Mouse (Mus musculus): ENCODE data around the gene Spns1. TPM values are rescaled to one million over a fixed set of nuclear protein-coding genes. Genes with fewer than 3 reads are reported as not detected.

The Spns1 gene
- 28.9 TPM for polyA plus RNA-seq (2014; fragmentation: Illumina TruSeq; extraction: RNeasy Lipid Tissue Mini Kit (QIAGEN cat#74804); ENCODE audit: low read depth, low replicate concordance)

GRCm38 (mm10) chr7:126377278-126378158, at the start of gene Spns1:
Spns1 (minus strand) TSS chr7:126377450.

GRCm38 (mm10) chr7:126414725-126415124, 37.5 kb upstream of the Spns1 start, which contains the start of gene Cd19:
Cd19 (minus strand) TSS chr7:126414889.

GRCm38 (mm10) chr7:126396298-126397119, 19.3 kb upstream of the Spns1 start, which contains the start of gene Nfatc2ip:
Nfatc2ip (minus strand) TSS chr7:126396737.

GRCm38 (mm10) chr7:126369393-126369792, 7.9 kb downstream of the Spns1 start, which contains the start of gene Lat:
Lat (minus strand) TSS chr7:126369570.

Other genes with a start within 250 kb of the Spns1 start
- 36.1 TPM for gene Xpo6, start 176.9 kb downstream of the Spns1 start, polyA plus RNA-seq (2014; fragmentation: Illumina TruSeq; extraction: RNeasy Lipid Tissue Mini Kit (QIAGEN cat#74804); ENCODE audit: low read depth, low replicate concordance)
- 47.9 TPM for gene Sbk1, start 104.8 kb downstream of the Spns1 start, polyA plus RNA-seq (2014; fragmentation: Illumina TruSeq; extraction: RNeasy Lipid Tissue Mini Kit (QIAGEN cat#74804); ENCODE audit: low read depth, low replicate concordance)
- 0.47 TPM for gene Lat, start 7.9 kb downstream of the Spns1 start, polyA plus RNA-seq (2014; fragmentation: Illumina TruSeq; extraction: RNeasy Lipid Tissue Mini Kit (QIAGEN cat#74804); ENCODE audit: low read depth, low replicate concordance)
- 4.7 TPM for gene Nfatc2ip, start 19.3 kb upstream of the Spns1 start, polyA plus RNA-seq (2014; fragmentation: Illumina TruSeq; extraction: RNeasy Lipid Tissue Mini Kit (QIAGEN cat#74804); ENCODE audit: low read depth, low replicate concordance)
- 0.92 TPM for gene Cd19, start 37.4 kb upstream of the Spns1 start, polyA plus RNA-seq (2014; fragmentation: Illumina TruSeq; extraction: RNeasy Lipid Tissue Mini Kit (QIAGEN cat#74804); ENCODE audit: low read depth, low replicate concordance)
- 9.6 TPM for gene Rabep2, start 51.3 kb upstream of the Spns1 start, polyA plus RNA-seq (2014; fragmentation: Illumina TruSeq; extraction: RNeasy Lipid Tissue Mini Kit (QIAGEN cat#74804); ENCODE audit: low read depth, low replicate concordance)
- 3.3 TPM for gene Atp2a1, start 85.7 kb upstream of the Spns1 start, polyA plus RNA-seq (2014; fragmentation: Illumina TruSeq; extraction: RNeasy Lipid Tissue Mini Kit (QIAGEN cat#74804); ENCODE audit: low read depth, low replicate concordance)
- 53.5 TPM for gene Sh2b1, start 98.0 kb upstream of the Spns1 start, polyA plus RNA-seq (2014; fragmentation: Illumina TruSeq; extraction: RNeasy Lipid Tissue Mini Kit (QIAGEN cat#74804); ENCODE audit: low read depth, low replicate concordance)
- 283 TPM for gene Tufm, start 109.9 kb upstream of the Spns1 start, polyA plus RNA-seq (2014; fragmentation: Illumina TruSeq; extraction: RNeasy Lipid Tissue Mini Kit (QIAGEN cat#74804); ENCODE audit: low read depth, low replicate concordance)
- gene Atxn2l, start 126.0 kb upstream of the Spns1 start, polyA plus RNA-seq (2014; fragmentation: Illumina TruSeq; extraction: RNeasy Lipid Tissue Mini Kit (QIAGEN cat#74804); ENCODE audit: low read depth, low replicate concordance): 50.3 TPM
- 108 TPM for gene Eif3c, start 189.0 kb upstream of the Spns1 start, polyA plus RNA-seq (2014; fragmentation: Illumina TruSeq; extraction: RNeasy Lipid Tissue Mini Kit (QIAGEN cat#74804); ENCODE audit: low read depth, low replicate concordance)
- 0.60 TPM for gene Apobr, start 207.5 kb upstream of the Spns1 start, polyA plus RNA-seq (2014; fragmentation: Illumina TruSeq; extraction: RNeasy Lipid Tissue Mini Kit (QIAGEN cat#74804); ENCODE audit: low read depth, low replicate concordance)
- gene Cln3, start 208.4 kb upstream of the Spns1 start, polyA plus RNA-seq (2014; fragmentation: Illumina TruSeq; extraction: RNeasy Lipid Tissue Mini Kit (QIAGEN cat#74804); ENCODE audit: low read depth, low replicate concordance): 10.3 TPM
- not detected for gene Il27, start 217.5 kb upstream of the Spns1 start, polyA plus RNA-seq (2014; fragmentation: Illumina TruSeq; extraction: RNeasy Lipid Tissue Mini Kit (QIAGEN cat#74804); ENCODE audit: low read depth, low replicate concordance)

Measured in heart, adult 10 weeks (tissue).